Mouse (Mus musculus): ENCODE results near the gene Dgki.

Dgki gene

GRCm38 (mm10) chr6:36812666-36813515 lies 487.1 kb downstream of the Dgki start:
- DNase-seq (ENCODE audit: low spot score in 2 of 2): no peak

DNA sequence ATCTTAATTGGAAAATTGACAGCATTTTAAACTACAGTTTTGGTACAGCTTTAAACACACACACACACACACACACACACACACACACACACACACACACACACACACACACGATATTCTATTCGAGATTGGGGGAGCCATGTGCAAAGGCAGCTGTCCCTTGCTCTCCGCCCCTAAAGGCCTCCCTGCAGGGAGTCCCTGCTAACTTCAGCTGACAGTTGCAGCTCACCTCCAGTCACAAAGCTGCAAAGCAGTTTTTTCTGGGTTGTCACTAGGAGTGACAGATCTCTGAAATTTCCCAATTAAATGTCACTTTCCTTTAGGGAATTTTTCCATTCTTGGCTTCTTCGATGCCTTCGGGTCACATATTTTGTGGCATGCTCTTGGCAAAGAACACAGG lies 489.5 kb downstream of the Dgki start:
- DNase-seq (ENCODE audit: low spot score in 2 of 2): no peak

DNA sequence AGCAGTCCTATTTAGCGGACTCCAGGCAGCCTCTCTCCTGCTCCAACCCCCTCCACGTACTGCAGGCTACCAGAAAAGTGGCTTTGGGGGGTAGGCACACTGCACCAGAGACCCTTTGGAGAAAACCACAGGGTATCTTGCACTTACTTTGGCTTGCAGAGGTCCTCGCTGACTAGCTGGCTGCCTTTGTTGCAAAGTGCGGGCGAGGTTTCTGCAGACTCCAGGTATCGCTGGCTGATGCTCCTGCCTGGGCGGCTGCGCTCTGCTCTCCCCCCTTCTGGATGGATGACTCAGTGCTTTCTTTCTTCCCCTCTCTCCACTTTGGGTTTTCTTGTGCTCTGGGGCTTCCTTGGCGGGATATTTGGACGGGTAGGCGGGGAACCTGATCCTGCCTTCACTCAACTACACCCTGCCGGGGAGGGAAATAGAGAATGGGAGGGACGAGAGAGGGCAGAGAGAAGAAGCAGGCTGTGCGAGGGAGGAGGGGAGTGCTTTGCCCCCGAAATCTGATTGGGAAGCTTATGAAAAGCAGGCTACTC lies 490.2 kb downstream of the Dgki start, which contains the start of gene Ptn:
Gene Ptn (minus strand): TSS at position 474 of the 539 bp plus-strand sequence.
- DNase-seq (ENCODE audit: low spot score in 2 of 2): no peak

DNA sequence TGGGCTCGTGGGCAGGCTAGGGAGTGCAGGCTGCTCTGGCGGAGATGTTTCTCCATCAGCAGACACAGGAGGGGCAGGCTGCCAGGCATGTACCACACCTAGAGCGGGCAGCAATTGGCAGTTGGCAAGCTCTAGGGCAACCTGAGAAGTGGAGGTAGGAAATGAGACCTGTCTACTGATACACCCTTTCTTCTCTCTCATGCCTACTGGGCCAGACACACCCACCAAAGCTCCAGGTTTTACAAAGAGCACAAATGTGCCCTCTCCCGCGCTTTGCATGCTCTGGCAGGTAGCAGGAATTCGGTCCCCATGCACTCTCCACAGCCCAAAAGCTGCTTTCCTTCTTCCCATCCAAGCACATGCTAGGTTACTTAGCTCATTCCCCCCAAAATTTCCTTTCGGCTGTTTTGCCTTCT lies 490.7 kb downstream of the Dgki start:
- DNase-seq (ENCODE audit: low spot score in 2 of 2): no peak

- DNase-seq (ENCODE audit: low spot score in 2 of 2): no peak
These were observed 491.5 kb downstream of the Dgki start for GRCm38 (mm10) chr6:36808306-36809058.

- no peak for DNase-seq (ENCODE audit: low spot score in 2 of 2)
These were observed 493.1 kb downstream of the Dgki start for GRCm38 (mm10) chr6:36806906-36807305.

GRCm38 (mm10) chr6:36800309-36800946 lies 499.6 kb downstream of the Dgki start:
- no peak for DNase-seq (ENCODE audit: low spot score in 2 of 2)

- DNase-seq (ENCODE audit: low spot score in 2 of 2): no peak
These were observed 502.8 kb downstream of the Dgki start for GRCm38 (mm10) chr6:36797066-36797655.
